Mouse (Mus musculus) limb, embryonic 10.5 days (tissue): ENCODE data around the gene R3hcc1l. TPM values are rescaled to one million over a fixed set of nuclear protein-coding genes. Genes with fewer than 3 reads are reported as not detected.

ENCODE experiments used
- DNase-seq: peaks from one replicate; pipeline ENCODE4 v3.0.0-alpha.2; 2017; ENCODE audit warnings: low spot score
- H3K27ac ChIP-seq: fragments of 300-500 bp; sonication (generic); 2 replicates; pipeline ENCODE4 v1.5.1; 2016; ENCODE audit warnings: mild to moderate bottlenecking
- H3K27me3 ChIP-seq: fragments of 300-500 bp; sonication (generic); 2 replicates; pipeline ENCODE4 v1.6.1; 2016; ENCODE audit warnings: low read depth, mild to moderate bottlenecking; ENCODE audit not compliant: poor library complexity, severe bottlenecking
- H3K36me3 ChIP-seq: fragments of 300-500 bp; sonication (generic); 2 replicates; pipeline ENCODE4 v1.6.1; 2016; ENCODE audit warnings: mild to moderate bottlenecking, moderate library complexity
- H3K4me1 ChIP-seq: fragments of 300-500 bp; sonication (generic); 2 replicates; pipeline ENCODE4 v1.6.1; 2016
- H3K4me3 ChIP-seq: fragments of 300-500 bp; sonication (generic); 2 replicates; pipeline ENCODE4 v1.5.1; 2016; ENCODE audit warnings: mild to moderate bottlenecking, moderate library complexity
- H3K9me3 ChIP-seq: fragments of 300-500 bp; sonication (generic); replicated peaks from 2 replicates; pipeline ENCODE4 v1.6.1; 2016; ENCODE audit warnings: mild to moderate bottlenecking
- WGBS: fragments of 180-500 bp; shearing (Covaris S2); methylation state at CpG from one replicate; pipeline ENCODE4 v1.1.7; 2016; 5-methylcytosine and 5-hydroxymethylcytosine counted together
- polyA plus RNA-seq: library from polyadenylated mRNA; unstranded; fragments of >200 nt; fragmentation: Nextera tagmentation; extraction: Ambion mirVana; gene quantifications from 2 replicates; pipeline ENCODE4 v1.2.1, GENCODE M21; 2016

The R3hcc1l gene
- polyA plus RNA-seq, 1 experiment from 2014 or later: 21.4 TPM

- no peaks in the 10 kb centered on the region for H3K4me1 ChIP-seq
- H3K27ac ChIP-seq: no peak overlapping the region
- H3K4me3 ChIP-seq: no peak overlapping the region
- H3K36me3 ChIP-seq: peaks cover 28% of the 10 kb centered on the region
- H3K27me3 ChIP-seq: no peaks in the 10 kb centered on the region
- WGBS: 87% methylated on average over 3 of the region's 3 CpGs
- DNase-seq: no peak
- H3K9me3 ChIP-seq: no peaks in the 10 kb centered on the region
Measured at GRCm38 (mm10) chr19:42563726-42564270, 45.2 kb downstream of the R3hcc1l start.

GRCm38 (mm10) chr19:42566283-42567019 lies 47.9 kb downstream of the R3hcc1l start:
- no peaks in the 10 kb centered on the region for H3K27me3 ChIP-seq
- no peak for DNase-seq
- H3K27ac ChIP-seq: no peak overlapping the region
- H3K9me3 ChIP-seq: no peaks in the 10 kb centered on the region
- H3K4me3 ChIP-seq: no peak overlapping the region
- H3K4me1 ChIP-seq: no peaks in the 10 kb centered on the region
- peaks cover 28% of the 10 kb centered on the region for H3K36me3 ChIP-seq
- 97% methylated on average over 4 of the region's 4 CpGs for WGBS

DNA sequence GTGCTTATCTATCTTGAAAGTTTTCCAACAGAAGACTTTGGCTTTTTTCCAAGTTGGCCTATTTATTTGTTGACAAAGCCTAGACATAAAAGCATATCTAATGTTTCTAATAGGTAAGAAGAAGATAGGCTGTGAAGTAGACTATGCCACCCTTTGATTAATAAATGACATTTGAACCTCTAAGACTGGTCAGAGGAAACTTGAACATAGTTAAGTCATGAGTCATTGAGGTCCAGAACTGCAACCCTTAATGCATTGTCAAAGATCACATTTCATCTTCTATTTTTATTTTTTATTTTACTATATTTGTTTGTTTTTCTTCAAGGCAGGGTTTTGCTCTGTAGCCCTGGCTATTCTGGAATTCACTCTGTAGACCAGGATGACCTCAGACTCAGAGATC lies 48.5 kb downstream of the R3hcc1l start:
- no peaks in the 10 kb centered on the region for H3K27me3 ChIP-seq
- H3K4me1 ChIP-seq: no peaks in the 10 kb centered on the region
- no peak for DNase-seq
- H3K9me3 ChIP-seq: no peaks in the 10 kb centered on the region
- no peak overlapping the region for H3K27ac ChIP-seq
- H3K36me3 ChIP-seq: peaks cover 28% of the 10 kb centered on the region
- H3K4me3 ChIP-seq: no peak overlapping the region

DNA sequence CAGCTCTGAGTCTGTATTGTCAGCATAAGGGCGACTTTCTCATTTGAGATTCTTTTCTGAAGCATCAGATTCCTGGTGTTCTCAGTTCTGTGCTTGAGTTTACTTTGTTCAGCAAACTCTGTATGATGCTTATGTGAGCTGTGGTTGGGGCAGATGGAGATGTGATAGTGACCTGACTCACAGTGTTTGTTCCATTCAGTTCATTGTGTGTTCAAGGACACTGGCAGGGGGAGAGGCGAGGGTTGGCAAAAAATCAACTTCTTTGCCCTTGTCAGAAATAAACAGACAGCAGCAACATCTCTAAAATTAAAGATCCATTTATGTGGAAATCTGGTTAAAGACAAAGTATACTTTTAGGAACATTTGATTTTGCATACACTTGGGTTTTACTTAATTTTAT lies 50.5 kb downstream of the R3hcc1l start:
- H3K4me1 ChIP-seq: no peaks in the 10 kb centered on the region
- 91% methylated on average over 2 of the region's 2 CpGs for WGBS
- no peaks in the 10 kb centered on the region for H3K27me3 ChIP-seq
- no peak for DNase-seq
- no peak overlapping the region for H3K4me3 ChIP-seq
- peaks cover 13% of the 10 kb centered on the region for H3K36me3 ChIP-seq
- no peak overlapping the region for H3K27ac ChIP-seq
- H3K9me3 ChIP-seq: no peaks in the 10 kb centered on the region

DNA sequence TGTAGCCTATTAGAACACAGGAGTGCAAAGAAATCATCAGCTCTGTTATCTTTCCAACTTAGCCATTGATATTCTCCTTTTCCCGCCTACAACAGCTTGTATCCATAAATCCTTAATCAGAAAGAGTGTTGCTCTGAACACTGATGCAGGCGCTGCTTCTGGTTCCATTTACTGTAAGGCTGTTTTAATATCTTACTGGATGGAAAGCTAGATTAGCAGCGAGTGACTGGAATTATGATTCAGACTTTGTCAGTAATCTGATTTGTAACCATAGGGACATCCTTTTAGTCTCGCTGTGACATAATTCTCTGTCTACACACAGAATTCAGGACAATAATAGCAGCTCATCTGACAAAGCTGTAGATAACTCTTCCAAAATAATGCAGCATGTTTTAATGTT lies 52.7 kb downstream of the R3hcc1l start:
- no peak overlapping the region for H3K27ac ChIP-seq
- no peak overlapping the region for H3K4me3 ChIP-seq
- H3K9me3 ChIP-seq: no peaks in the 10 kb centered on the region
- H3K27me3 ChIP-seq: no peaks in the 10 kb centered on the region
- DNase-seq: no peak
- no peaks in the 10 kb centered on the region for H3K4me1 ChIP-seq
- H3K36me3 ChIP-seq: 0 out of 2 replicates have a peak, but pooled peaks cover 6% of the 10 kb centered on the region
- 84% methylated on average over 4 of the region's 4 CpGs for WGBS

DNA sequence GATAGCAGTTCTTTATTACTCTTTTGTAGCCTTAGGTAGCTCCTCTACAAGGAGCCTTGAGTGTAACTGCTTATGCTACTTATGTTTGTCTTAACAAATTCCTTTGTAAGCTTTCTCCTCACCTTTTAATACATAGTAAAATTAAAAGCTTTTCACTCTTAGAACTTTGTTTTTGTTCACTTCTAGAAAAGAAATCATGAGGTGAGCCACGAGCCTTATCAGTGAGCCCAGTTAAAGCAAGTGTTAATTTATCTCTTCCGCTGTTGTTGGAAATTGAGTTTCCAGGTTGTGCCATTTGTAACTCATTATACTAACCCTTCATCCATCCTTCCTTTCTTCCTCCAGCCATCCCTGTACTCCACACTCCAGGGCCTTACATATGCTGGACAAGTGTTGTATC lies 56.8 kb downstream of the R3hcc1l start:
- Histone ChIP-seq H3K27me3 (no peaks in the 10 kb centered on the region), H3K36me3 (0 out of 2 replicates have a peak, but pooled peaks cover 3% of the 10 kb centered on the region), H3K4me1 (no peaks in the 10 kb centered on the region), H3K27ac (no peak overlapping the region), H3K9me3 (no peaks in the 10 kb centered on the region), H3K4me3 (no peak overlapping the region)
- WGBS: 67% methylated on average over 2 of the region's 2 CpGs
- no peak for DNase-seq

GRCm38 (mm10) chr19:42576856-42577255 lies 58.3 kb downstream of the R3hcc1l start:
- 63% methylated on average over 1 of the region's 1 CpGs for WGBS
- no peak for DNase-seq
- Histone ChIP-seq H3K27ac (no peak overlapping the region), H3K36me3 (0 out of 2 replicates have a peak, but pooled peaks cover 3% of the 10 kb centered on the region), H3K4me3 (no peak overlapping the region), H3K27me3 (no peaks in the 10 kb centered on the region), H3K9me3 (no peaks in the 10 kb centered on the region), H3K4me1 (no peaks in the 10 kb centered on the region)

DNA sequence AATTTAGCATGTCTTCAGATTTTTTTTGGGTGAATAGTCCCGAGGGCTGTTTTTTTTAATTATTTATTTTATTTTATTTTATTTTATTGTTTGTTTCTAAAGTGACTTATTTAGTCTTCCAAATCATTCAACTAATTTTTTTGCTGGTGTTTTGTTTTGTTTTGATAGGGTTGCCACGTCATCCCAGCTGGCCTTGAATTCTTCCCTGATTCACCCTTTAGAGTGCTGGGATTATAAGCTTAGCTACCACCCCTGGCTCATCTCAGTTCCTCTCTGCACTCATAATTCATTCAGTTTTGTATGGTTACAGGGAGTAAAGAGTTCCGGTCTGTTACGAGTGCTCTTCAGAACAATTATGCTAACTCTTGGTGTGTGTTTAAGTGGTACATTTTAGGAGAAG lies 60.1 kb downstream of the R3hcc1l start:
- Histone ChIP-seq H3K9me3 (no peaks in the 10 kb centered on the region), H3K27me3 (no peaks in the 10 kb centered on the region), H3K4me1 (no peaks in the 10 kb centered on the region), H3K27ac (no peak overlapping the region), H3K36me3 (peaks cover 13% of the 10 kb centered on the region), H3K4me3 (no peak overlapping the region)
- no peak for DNase-seq
- WGBS: 95% methylated on average over 4 of the region's 4 CpGs

- Histone ChIP-seq H3K4me3 (no peak overlapping the region), H3K36me3 (peaks cover 27% of the 10 kb centered on the region), H3K27ac (no peak overlapping the region), H3K27me3 (no peaks in the 10 kb centered on the region), H3K4me1 (no peaks in the 10 kb centered on the region), H3K9me3 (no peaks in the 10 kb centered on the region)
- 55% methylated on average over 4 of the region's 4 CpGs for WGBS
- no peak for DNase-seq
Measured at GRCm38 (mm10) chr19:42580701-42581100, 62.1 kb downstream of the R3hcc1l start.

- H3K4me3 ChIP-seq: no peak overlapping the region
- H3K27ac ChIP-seq: no peak overlapping the region
- WGBS: 94% methylated on average over 13 of the region's 13 CpGs
Measured at GRCm38 (mm10) chr19:42582811-42583370, 64.3 kb downstream of the R3hcc1l start.

DNA sequence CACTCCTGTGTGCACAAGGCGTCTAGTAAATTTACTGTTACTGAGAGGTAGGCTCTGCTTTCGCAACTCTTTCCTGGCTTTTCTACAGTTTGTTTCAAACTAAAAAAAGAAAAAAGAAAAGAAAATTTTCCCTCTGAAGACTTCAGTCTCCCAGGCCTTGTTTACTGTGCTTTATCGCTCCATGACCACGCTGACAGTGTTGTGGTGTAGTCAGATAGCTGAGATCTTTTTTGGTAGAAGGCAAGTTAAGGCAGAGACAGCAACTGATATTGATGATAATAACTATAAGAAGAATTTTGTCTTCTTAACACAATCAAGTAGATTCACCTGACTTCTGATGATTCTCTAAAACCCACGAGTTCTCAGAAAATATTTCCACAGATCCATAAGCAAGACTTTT lies 65.1 kb downstream of the R3hcc1l start:
- WGBS: 92% methylated on average over 5 of the region's 5 CpGs
- Histone ChIP-seq H3K9me3 (no peaks in the 10 kb centered on the region), H3K27ac (no peak overlapping the region), H3K27me3 (no peaks in the 10 kb centered on the region), H3K4me1 (no peaks in the 10 kb centered on the region), H3K4me3 (no peak overlapping the region), H3K36me3 (peaks cover 31% of the 10 kb centered on the region)
- DNase-seq: no peak

More at GRCm38 (mm10) chr19:42582811-42583370, 64.3 kb downstream of the R3hcc1l start:
- DNase-seq: no peak
- H3K4me1 ChIP-seq: no peaks in the 10 kb centered on the region
- H3K27me3 ChIP-seq: no peaks in the 10 kb centered on the region
- H3K36me3 ChIP-seq: peaks cover 27% of the 10 kb centered on the region
- no peaks in the 10 kb centered on the region for H3K9me3 ChIP-seq

GRCm38 (mm10) chr19:42584188-42584587 lies 65.6 kb downstream of the R3hcc1l start:
- Histone ChIP-seq H3K27ac (no peak overlapping the region), H3K9me3 (no peaks in the 10 kb centered on the region), H3K36me3 (peaks cover 31% of the 10 kb centered on the region), H3K27me3 (no peaks in the 10 kb centered on the region), H3K4me3 (no peak overlapping the region), H3K4me1 (no peaks in the 10 kb centered on the region)
- DNase-seq: no peak
- 70% methylated on average over 3 of the region's 3 CpGs for WGBS

GRCm38 (mm10) chr19:42587704-42588103 lies 69.1 kb downstream of the R3hcc1l start:
- Histone ChIP-seq H3K4me3 (no peak overlapping the region), H3K27ac (no peak overlapping the region), H3K36me3 (peaks cover 44% of the 10 kb centered on the region), H3K4me1 (no peaks in the 10 kb centered on the region), H3K27me3 (no peaks in the 10 kb centered on the region), H3K9me3 (no peaks in the 10 kb centered on the region)
- WGBS: 73% methylated on average over 2 of the region's 2 CpGs
- DNase-seq: no peak
